In genomic region chr3:90509747-90510123, GRCm38 (mm10) we compare ENCODE assay signal across 8 mouse cellular contexts. TPM values are rescaled to one million over a fixed set of nuclear protein-coding genes. Genes with fewer than 3 reads are reported as not detected.
A peak's percentile ranks its signal among the peaks of the same experiment; 100 is the strongest.
DNase-seq lines count a peak whose midpoint lies in the region; ATAC-seq lines count a peak whose summit lies in the region.

No protein-coding gene starts in this region.

- H3K4me2 ChIP-seq in heart, embryonic 16.5 days (ENCODE audit: low read depth, low read length), result peak overlapping the region; percentile 62
- peak overlapping the region; percentile 88 for H3K4me2 ChIP-seq in hindbrain, embryonic 14.5 days (replicated peaks)
- H3K4me2 ChIP-seq in midbrain, embryonic 13.5 days (replicated peaks), result peak overlapping the region; percentile 77

- DNase-seq in heart, adult 8-10 months (ENCODE audit: low spot score), result no peak
- DNase-seq in WW6 (ENCODE audit: low read depth, low spot score), result peak; percentile 26
- DNase-seq in hindbrain, embryonic 14.5 days (ENCODE audit: low spot score), result no peak
- no peak for DNase-seq in cerebellum, adult 11 months
- DNase-seq in thymus, adult 18-20 months, result no peak
- no peak for DNase-seq in cerebellum, adult 8-10 months

- H3K4me3 ChIP-seq in heart, embryonic 16.5 days (ENCODE audit: low read length), result peak overlapping the region; percentile 83
- H3K4me3 ChIP-seq in hindbrain, embryonic 14.5 days (replicated peaks; ENCODE audit: low read length), result peak overlapping the region; percentile 90
- peak overlapping the region; percentile 86 for H3K4me3 ChIP-seq in midbrain, embryonic 13.5 days (replicated peaks)

- 28% methylated on average over 2 of the region's 2 CpGs for WGBS in heart, embryonic 16.5 days
- WGBS in hindbrain, embryonic 14.5 days, result 15% methylated on average over 2 of the region's 2 CpGs
- WGBS in midbrain, embryonic 13.5 days, result 11% methylated on average over 2 of the region's 2 CpGs

- H3K4me1 ChIP-seq in heart, embryonic 16.5 days (ENCODE audit: control insufficient read depth, insufficient read depth, low read length), result peaks cover 22% of the 10 kb centered on the region
- peaks cover 21% of the 10 kb centered on the region for H3K4me1 ChIP-seq in hindbrain, embryonic 14.5 days (replicated peaks; ENCODE audit: control insufficient read depth, insufficient read depth, low read length)
- peaks cover 33% of the 10 kb centered on the region for H3K4me1 ChIP-seq in midbrain, embryonic 13.5 days (replicated peaks)

- peaks cover 21% of the 10 kb centered on the region for H3K36me3 ChIP-seq in heart, embryonic 16.5 days (ENCODE audit: control insufficient read depth, insufficient read depth)
- peaks cover 30% of the 10 kb centered on the region for H3K36me3 ChIP-seq in hindbrain, embryonic 14.5 days (replicated peaks; ENCODE audit: control insufficient read depth, insufficient read depth)
- peaks cover 26% of the 10 kb centered on the region for H3K36me3 ChIP-seq in midbrain, embryonic 13.5 days

- H3K9me3 ChIP-seq in heart, embryonic 16.5 days (replicated peaks; ENCODE audit: control insufficient read depth, low read length), result no peaks in the 10 kb centered on the region
- no peaks in the 10 kb centered on the region for H3K9me3 ChIP-seq in hindbrain, embryonic 14.5 days (ENCODE audit: control insufficient read depth, low read length)
- H3K9me3 ChIP-seq in midbrain, embryonic 13.5 days, result no peaks in the 10 kb centered on the region

- H3K27ac ChIP-seq in heart, embryonic 16.5 days (ENCODE audit: low read length), result peak overlapping the region; percentile 77
- H3K27ac ChIP-seq in hindbrain, embryonic 14.5 days, result peak overlapping the region; percentile 30; the same call in 1 of the 2 replicates
- H3K27ac ChIP-seq in midbrain, embryonic 13.5 days, result 0 out of 2 replicates have a peak overlapping the region, but pooled peaks have one; percentile 96

- H3K27me3 ChIP-seq in heart, embryonic 16.5 days (ENCODE audit: control insufficient read depth, insufficient read depth, low read length), result no peaks in the 10 kb centered on the region
- peaks cover 22% of the 10 kb centered on the region for H3K27me3 ChIP-seq in hindbrain, embryonic 14.5 days (ENCODE audit: control insufficient read depth, insufficient read depth, low read length)
- peaks cover 35% of the 10 kb centered on the region for H3K27me3 ChIP-seq in midbrain, embryonic 13.5 days

- ATAC-seq in heart, embryonic 16.5 days (replicated peaks; ENCODE audit: extremely low read depth, insufficient read depth, low FRiP score), result no peak
- peak; percentile 24; the same call in 1 of the 2 replicates for ATAC-seq in hindbrain, embryonic 14.5 days (ENCODE audit: low FRiP score)
- ATAC-seq in midbrain, embryonic 13.5 days, result peak; percentile 16

- H3K9ac ChIP-seq in heart, embryonic 16.5 days (ENCODE audit: low read length), result no peak overlapping the region
- no peak overlapping the region for H3K9ac ChIP-seq in hindbrain, embryonic 14.5 days
- H3K9ac ChIP-seq in midbrain, embryonic 13.5 days (replicated peaks), result no peak overlapping the region

RNA-seq across cellular contexts. Expression of gene Chtop, which starts 0.4 kb away (rescaled TPM):
- polyA plus RNA-seq in heart, embryonic 16.5 days (2015; fragmentation: Nextera tagmentation; extraction: Ambion mirVana), result 95.6 and 98.2 TPM in 2 replicates
- total RNA-seq in heart, adult 8-10 months (2022), result 100 to 1,000 TPM in 1 of 4 experiments, 10 to 100 TPM in 3; 93.2 to 105 (median 94.2) TPM
- polyA plus RNA-seq in hindbrain, embryonic 14.5 days (2014; fragmentation: Nextera tagmentation; extraction: Ambion mirVana), result 122 and 126 TPM in 2 replicates
- 205 and 212 TPM in 2 replicates for polyA plus RNA-seq in midbrain, embryonic 13.5 days (2015; fragmentation: Nextera tagmentation; extraction: Ambion mirVana)

RNA-seq across cellular contexts. Expression of gene S100a1, which starts 4.5 kb away (rescaled TPM):
- 348 and 352 TPM in 2 replicates for polyA plus RNA-seq in heart, embryonic 16.5 days (2015; fragmentation: Nextera tagmentation; extraction: Ambion mirVana)
- 1,000 to 10,000 TPM; 1,071 to 1,219 (median 1,134) TPM for total RNA-seq in heart, adult 8-10 months (2022)
- polyA plus RNA-seq in hindbrain, embryonic 14.5 days (2014; fragmentation: Nextera tagmentation; extraction: Ambion mirVana), result 19.8 TPM in 2 replicates
- 4.7 and 6.9 TPM in 2 replicates for polyA plus RNA-seq in midbrain, embryonic 13.5 days (2015; fragmentation: Nextera tagmentation; extraction: Ambion mirVana)

RNA-seq across cellular contexts. Expression of gene S100a13, which starts 4.5 kb away (rescaled TPM):
- polyA plus RNA-seq in heart, embryonic 16.5 days (2015; fragmentation: Nextera tagmentation; extraction: Ambion mirVana), result 84.4 and 88.6 TPM in 2 replicates
- 10 to 100 TPM; 25.0 to 34.8 (median 27.8) TPM for total RNA-seq in heart, adult 8-10 months (2022)
- polyA plus RNA-seq in hindbrain, embryonic 14.5 days (2014; fragmentation: Nextera tagmentation; extraction: Ambion mirVana), result 11.9 TPM in 2 replicates
- 7.7 and 9.9 TPM in 2 replicates for polyA plus RNA-seq in midbrain, embryonic 13.5 days (2015; fragmentation: Nextera tagmentation; extraction: Ambion mirVana)

RNA-seq across cellular contexts. Expression of gene S100a14, which starts 16.9 kb away (rescaled TPM):
- 5.7 and 7.3 TPM in 2 replicates for polyA plus RNA-seq in heart, embryonic 16.5 days (2015; fragmentation: Nextera tagmentation; extraction: Ambion mirVana)
- under 1 TPM in 3 of 4 experiments, not detected in 1; 0.35 to 0.55 (median 0.37) TPM for total RNA-seq in heart, adult 8-10 months (2022)
- not detected in 2 replicates for polyA plus RNA-seq in hindbrain, embryonic 14.5 days (2014; fragmentation: Nextera tagmentation; extraction: Ambion mirVana)
- not detected in 2 replicates for polyA plus RNA-seq in midbrain, embryonic 13.5 days (2015; fragmentation: Nextera tagmentation; extraction: Ambion mirVana)

RNA-seq across cellular contexts. Expression of gene Snapin, which starts 18.9 kb away (rescaled TPM):
- polyA plus RNA-seq in heart, embryonic 16.5 days (2015; fragmentation: Nextera tagmentation; extraction: Ambion mirVana), result 76.1 and 88.9 TPM in 2 replicates
- 10 to 100 TPM; 69.7 to 77.6 (median 75.4) TPM for total RNA-seq in heart, adult 8-10 months (2022)
- polyA plus RNA-seq in hindbrain, embryonic 14.5 days (2014; fragmentation: Nextera tagmentation; extraction: Ambion mirVana), result 86.8 and 94.0 TPM in 2 replicates
- polyA plus RNA-seq in midbrain, embryonic 13.5 days (2015; fragmentation: Nextera tagmentation; extraction: Ambion mirVana), result 87.9 and 89.1 TPM in 2 replicates

Comparison
In these comparisons a context has a peak if more than half of its experiments do, and no peak if none do; other contexts are left out.
1. H3K27ac ChIP-seq: peak in every context shown above with its lines; median percentile 96 in midbrain, embryonic 13.5 days; 77 in heart, embryonic 16.5 days; 30 in hindbrain, embryonic 14.5 days.
2. RNA of gene S100a1, which starts 4.5 kb away (polyA plus RNA-seq): 348 to 352 TPM in heart, embryonic 16.5 days; 19.8 TPM in hindbrain, embryonic 14.5 days and 4.7 to 6.9 TPM in midbrain, embryonic 13.5 days; every median in the first group is over 10 times any median in the second.
3. Peak in every context shown above with its lines, with median percentiles within 50 percentile points of each other: H3K4me2 ChIP-seq and H3K4me3 ChIP-seq.